Mouse (Mus musculus) heart, embryonic 16.5 days (tissue): ENCODE results near the gene Cfap65. TPM values are rescaled to one million over a fixed set of nuclear protein-coding genes. Genes with fewer than 3 reads are reported as not detected.

ENCODE experiments used
- ATAC-seq: fragments of 200-750 bp; cut with Nextera tagmentation; replicated peaks from 2 replicates; pipeline ENCODE4 v1.8.0; 2017; ENCODE audit warnings: moderate number of reproducible peaks; ENCODE audit not compliant: insufficient read depth, low FRiP score; ENCODE audit errors: extremely low read depth
- H3K27ac ChIP-seq: fragments of 300-500 bp; sonication (generic); 2 replicates; pipeline ENCODE4 v1.5.1; 2014; ENCODE audit warnings: mild to moderate bottlenecking, low read length, control low read depth, moderate library complexity
- H3K27me3 ChIP-seq: fragments of 300-500 bp; sonication (generic); 2 replicates; pipeline ENCODE4 v1.6.1; 2014; ENCODE audit warnings: low read length, mixed read lengths; ENCODE audit not compliant: control insufficient read depth, insufficient read depth
- H3K36me3 ChIP-seq: fragments of 300-500 bp; sonication (generic); 2 replicates; pipeline ENCODE4 v1.6.1; 2014; ENCODE audit not compliant: control insufficient read depth, insufficient read depth
- H3K4me1 ChIP-seq: fragments of 300-500 bp; sonication (generic); 2 replicates; pipeline ENCODE4 v1.6.1; 2014; ENCODE audit warnings: low read length, mixed read lengths; ENCODE audit not compliant: control insufficient read depth, insufficient read depth
- H3K4me2 ChIP-seq: fragments of 300-500 bp; sonication (generic); 2 replicates; pipeline ENCODE4 v1.6.1; 2014; ENCODE audit warnings: low read depth, mild to moderate bottlenecking, control low read depth, low read length
- H3K4me3 ChIP-seq: fragments of 300-500 bp; sonication (generic); 2 replicates; pipeline ENCODE4 v1.5.1; 2014; ENCODE audit warnings: mild to moderate bottlenecking, control low read depth, low read length
- H3K9ac ChIP-seq: fragments of 300-500 bp; sonication (generic); 2 replicates; pipeline ENCODE4 v1.6.1; 2014; ENCODE audit warnings: low read length, control low read depth
- H3K9me3 ChIP-seq: fragments of 300-500 bp; sonication (generic); replicated peaks from 2 replicates; pipeline ENCODE4 v1.6.1; 2016; ENCODE audit warnings: low read length; ENCODE audit not compliant: control insufficient read depth
- WGBS: fragments of 180-500 bp; shearing (Covaris S2); extraction: QIAGEN DNeasy Blood & Tissue Kit; methylation state at CpG from one replicate; pipeline ENCODE4 v1.1.7; 2014; 5-methylcytosine and 5-hydroxymethylcytosine counted together
- polyA plus RNA-seq: library from polyadenylated mRNA; unstranded; fragments of >200 nt; fragmentation: Nextera tagmentation; extraction: Ambion mirVana; gene quantifications from 2 replicates; pipeline ENCODE4 v1.2.1, GENCODE M21; 2015

Cfap65 gene
- polyA plus RNA-seq, 1 experiment from 2014 or later = 0.18 TPM

DNA sequence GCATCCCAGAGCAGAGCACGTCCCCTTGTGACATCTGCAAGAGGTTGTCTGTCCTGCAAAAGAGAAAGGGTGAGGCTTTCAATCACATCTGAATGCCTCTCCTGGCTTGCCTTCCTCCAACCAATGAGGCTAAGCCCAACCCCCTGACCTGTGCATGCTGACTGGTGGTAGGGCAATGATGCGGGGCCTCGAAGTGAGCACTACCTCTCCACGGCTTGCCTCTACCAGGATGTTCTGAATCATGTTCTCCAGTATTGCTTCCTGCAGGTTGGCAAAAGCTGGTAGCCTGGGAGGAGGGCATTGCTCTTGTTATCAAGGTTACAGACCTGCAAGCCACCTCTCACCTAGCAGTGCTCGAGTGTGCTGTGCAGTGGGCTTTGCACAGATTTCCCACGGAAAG lies 33.2 kb downstream of the Cfap65 start:
- 20% methylated on average over 6 of the region's 6 CpGs for WGBS
- Histone ChIP-seq H3K27ac (no peak overlapping the region), H3K9ac (no peak overlapping the region), H3K27me3 (peaks cover 78% of the 10 kb centered on the region), H3K9me3 (no peaks in the 10 kb centered on the region), H3K4me1 (peaks cover 8% of the 10 kb centered on the region; the same call in 1 of the 2 replicates), H3K36me3 (no peaks in the 10 kb centered on the region), H3K4me3 (no peak overlapping the region), H3K4me2 (no peak overlapping the region)
- no peak for ATAC-seq

DNA sequence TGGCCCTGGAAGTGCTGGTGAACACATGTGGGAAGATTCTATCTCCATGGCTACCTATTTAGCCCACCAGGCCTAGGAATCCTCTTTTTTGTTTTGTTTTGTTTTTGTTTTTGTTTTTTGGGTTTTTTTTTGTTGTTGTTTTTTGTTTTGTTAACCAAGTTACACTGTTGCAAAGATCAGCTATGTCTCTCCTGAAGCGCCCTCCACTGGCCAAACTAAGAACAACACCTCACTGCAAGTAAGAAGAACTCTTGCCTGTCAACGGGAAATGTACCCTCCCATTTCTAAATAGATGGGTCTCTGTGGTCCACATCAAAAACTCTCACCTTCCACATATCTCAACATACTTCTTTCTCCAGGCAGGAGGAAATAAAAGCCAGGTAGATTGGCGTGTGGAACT lies 33.7 kb downstream of the Cfap65 start:
- Histone ChIP-seq H3K4me3 (no peak overlapping the region), H3K36me3 (no peaks in the 10 kb centered on the region), H3K27ac (no peak overlapping the region), H3K27me3 (peaks cover 80% of the 10 kb centered on the region), H3K4me2 (no peak overlapping the region), H3K4me1 (peaks cover 8% of the 10 kb centered on the region; the same call in 1 of the 2 replicates), H3K9me3 (no peaks in the 10 kb centered on the region), H3K9ac (no peak overlapping the region)
- no peak for ATAC-seq
- 5% methylated on average over 3 of the region's 3 CpGs for WGBS

DNA sequence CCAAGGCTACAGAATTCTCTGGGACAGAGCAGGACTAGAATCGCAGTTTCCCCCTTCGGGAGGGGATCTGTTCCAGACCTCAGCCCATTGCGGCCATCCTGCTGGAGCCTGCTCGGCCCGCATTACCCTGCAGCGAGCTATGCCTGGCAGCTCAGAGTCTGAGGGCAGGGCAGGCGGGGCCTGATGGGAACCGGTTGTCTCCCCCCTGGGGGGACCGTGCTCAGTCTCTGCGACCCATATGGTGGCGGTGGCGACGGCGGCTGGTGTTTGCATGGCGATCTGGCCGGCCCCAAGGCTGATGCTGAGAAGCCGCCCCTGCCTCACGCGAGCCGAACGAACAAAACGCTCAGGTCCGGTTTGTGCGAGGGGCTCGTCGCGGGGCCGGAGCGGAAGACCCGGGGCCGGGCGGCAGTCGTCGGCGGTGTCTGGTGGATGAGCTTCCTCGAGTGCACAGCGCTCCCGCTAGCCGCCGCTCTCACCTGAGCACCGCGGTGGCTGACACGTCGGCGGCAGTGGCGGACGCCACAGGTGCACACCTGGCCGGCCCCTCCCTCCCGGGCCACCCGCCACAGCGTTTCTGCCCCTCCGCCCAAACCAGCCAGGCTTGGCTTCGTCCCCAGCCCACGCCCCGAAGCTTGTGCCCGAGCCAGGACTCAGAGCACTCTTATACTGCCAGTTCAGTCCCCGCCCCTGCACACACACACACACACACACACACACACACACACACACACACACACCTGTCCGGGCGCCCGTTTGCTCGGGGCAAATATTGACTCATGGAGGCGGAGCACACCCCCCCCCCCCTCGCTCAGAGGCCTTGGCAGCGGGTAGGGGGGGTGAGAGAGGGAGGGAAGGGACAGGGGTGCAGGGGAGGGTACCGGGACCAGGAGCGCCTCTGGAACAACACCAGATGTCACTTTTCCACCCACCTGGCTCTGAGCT lies 34.8 kb downstream of the Cfap65 start:
- no peaks in the 10 kb centered on the region for H3K9me3 ChIP-seq
- peaks cover 91% of the 10 kb centered on the region for H3K27me3 ChIP-seq
- H3K36me3 ChIP-seq = no peaks in the 10 kb centered on the region
- no peak overlapping the region for H3K27ac ChIP-seq
- no peak overlapping the region for H3K9ac ChIP-seq
- H3K4me2 ChIP-seq = peak overlapping the region; percentile 59
- H3K4me1 ChIP-seq = peaks cover 8% of the 10 kb centered on the region; the same call in 1 of the 2 replicates
- WGBS = 2% methylated on average over 59 of the region's 66 CpGs
- peak overlapping the region; percentile 41 for H3K4me3 ChIP-seq
- ATAC-seq = no peak; the same call in 1 of the 2 replicates

DNA sequence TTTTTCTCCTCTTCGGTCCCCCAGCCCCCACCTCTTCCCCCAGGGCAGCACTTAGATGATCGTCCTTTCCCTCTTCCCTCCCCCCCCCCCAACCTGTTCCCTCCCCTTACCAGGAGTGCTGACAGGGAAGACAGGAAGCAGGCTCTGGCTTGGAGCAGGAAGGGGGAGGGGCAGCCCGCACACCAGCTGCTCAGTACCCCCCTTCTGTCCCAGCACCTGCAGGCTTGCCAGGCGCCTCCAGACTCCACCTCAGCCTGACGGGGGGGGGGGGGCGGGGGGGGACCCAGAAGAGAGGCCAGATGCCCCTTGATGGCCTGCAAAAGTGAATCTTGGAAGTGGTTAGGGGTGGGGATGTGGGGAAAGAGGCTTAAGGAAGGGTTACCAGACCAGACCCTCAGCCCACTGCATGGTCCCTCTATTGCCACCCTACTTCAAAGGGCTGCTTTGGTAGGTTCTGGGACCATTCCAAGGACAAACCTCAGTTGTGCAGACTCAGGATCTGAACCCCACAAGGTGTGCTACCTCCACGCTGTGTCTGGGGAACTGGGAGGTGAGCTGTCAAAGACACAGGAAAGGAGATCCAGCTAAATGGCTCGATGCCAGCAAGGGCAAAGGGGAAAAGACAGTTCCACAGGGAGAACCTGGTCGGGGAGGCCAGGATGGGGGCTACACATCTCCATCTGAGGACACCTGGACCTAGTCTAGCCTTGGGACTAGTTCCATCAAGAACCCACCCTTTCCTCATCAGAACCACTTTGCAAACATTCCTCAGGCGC lies 36.6 kb downstream of the Cfap65 start:
- peaks cover 93% of the 10 kb centered on the region for H3K27me3 ChIP-seq
- ATAC-seq = 0 out of 2 replicates have a peak, but pooled peaks have one; percentile 28
- no peak overlapping the region for H3K4me3 ChIP-seq
- H3K27ac ChIP-seq = no peak overlapping the region
- peaks cover 8% of the 10 kb centered on the region; the same call in 1 of the 2 replicates for H3K4me1 ChIP-seq
- no peaks in the 10 kb centered on the region for H3K36me3 ChIP-seq
- no peak overlapping the region for H3K4me2 ChIP-seq
- H3K9ac ChIP-seq = no peak overlapping the region
- H3K9me3 ChIP-seq = no peaks in the 10 kb centered on the region
- 9% methylated on average over 6 of the region's 10 CpGs for WGBS

DNA sequence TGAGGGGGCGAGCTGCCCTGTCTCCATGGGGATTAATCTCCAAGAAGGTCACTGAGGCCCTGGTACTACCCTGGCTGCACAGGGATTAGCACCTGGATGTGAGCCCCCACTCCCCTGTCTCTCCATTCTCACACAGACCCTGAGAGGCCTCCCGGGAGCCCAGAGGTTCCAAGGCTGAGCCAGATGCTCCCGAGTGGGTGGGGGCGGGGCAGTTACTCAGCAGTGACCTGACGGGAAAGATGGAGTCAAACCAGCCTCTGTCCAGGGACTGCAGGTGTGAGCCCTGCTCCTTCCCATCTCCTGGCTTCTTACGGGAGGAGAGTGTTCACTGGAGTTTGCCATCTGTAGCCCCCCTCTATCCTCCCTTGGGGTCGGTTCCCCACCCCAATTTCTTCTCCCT lies 37.4 kb downstream of the Cfap65 start:
- ATAC-seq = no peak
- Histone ChIP-seq H3K4me1 (peaks cover 9% of the 10 kb centered on the region; the same call in 1 of the 2 replicates), H3K9ac (no peak overlapping the region), H3K4me2 (no peak overlapping the region), H3K9me3 (no peaks in the 10 kb centered on the region), H3K27me3 (peaks cover 93% of the 10 kb centered on the region), H3K36me3 (no peaks in the 10 kb centered on the region), H3K4me3 (no peak overlapping the region), H3K27ac (no peak overlapping the region)
- 6% methylated on average over 7 of the region's 7 CpGs for WGBS

DNA sequence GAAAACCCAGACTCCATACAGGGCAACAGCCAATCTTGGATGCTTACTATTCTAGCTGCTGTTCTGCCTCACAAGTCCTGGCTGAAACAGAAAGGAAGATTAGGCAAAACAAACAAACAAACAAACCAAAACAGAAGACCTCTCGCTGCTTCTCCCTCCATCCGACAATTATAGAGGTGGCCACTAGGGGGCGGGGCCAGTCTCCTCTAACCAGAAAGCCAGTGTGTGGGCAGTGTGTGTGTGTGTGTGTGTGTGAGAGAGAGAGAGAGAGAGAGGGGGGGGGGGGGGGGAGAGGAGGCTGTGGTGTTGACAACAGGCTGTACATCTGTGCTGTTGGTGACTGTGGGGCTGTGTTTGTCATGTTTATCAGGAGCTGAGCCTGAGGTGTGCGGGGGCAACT lies 40.4 kb downstream of the Cfap65 start:
- Histone ChIP-seq H3K36me3 (no peaks in the 10 kb centered on the region), H3K9ac (no peak overlapping the region), H3K9me3 (no peaks in the 10 kb centered on the region), H3K27me3 (peaks cover 95% of the 10 kb centered on the region), H3K4me3 (no peak overlapping the region), H3K27ac (no peak overlapping the region), H3K4me2 (no peak overlapping the region), H3K4me1 (peaks cover 3% of the 10 kb centered on the region; the same call in 1 of the 2 replicates)
- no peak for ATAC-seq
- WGBS = 13% methylated on average over 4 of the region's 4 CpGs

DNA sequence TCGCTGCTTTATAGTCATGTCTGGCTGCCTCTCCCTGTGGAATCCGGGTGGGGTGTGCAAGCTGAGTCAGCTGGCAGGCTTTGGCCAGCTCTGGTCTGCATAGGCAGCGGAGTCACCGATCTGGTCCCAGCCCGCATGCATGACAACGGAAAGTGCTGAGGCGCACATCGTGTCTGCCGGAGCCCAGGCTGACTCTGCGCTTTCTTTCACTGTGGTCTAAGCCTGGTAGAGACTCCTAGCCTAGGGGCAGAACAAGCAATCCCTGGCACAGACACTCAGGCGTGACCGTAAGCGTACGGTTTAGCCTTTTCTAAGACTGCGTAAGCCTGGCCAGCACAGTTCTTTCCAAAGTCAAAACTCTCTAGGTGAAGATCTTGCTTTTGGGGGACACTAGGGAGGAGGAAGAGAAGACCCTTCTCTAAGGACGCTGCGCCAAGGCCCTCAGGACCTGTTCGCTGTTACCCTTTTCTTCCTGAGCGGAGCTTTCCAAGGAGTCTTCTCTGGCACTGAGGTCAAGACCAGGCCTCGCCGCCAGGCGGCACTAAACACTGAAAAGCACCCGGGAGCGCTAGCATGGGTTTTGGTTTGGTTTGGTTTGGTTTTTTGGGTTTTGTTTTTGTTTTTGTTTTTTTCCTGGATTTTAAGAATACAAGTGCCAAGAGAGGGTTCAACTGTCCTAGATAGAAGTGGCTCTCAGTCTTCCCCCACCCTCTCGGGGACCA lies 42.1 kb downstream of the Cfap65 start, which contains the start of gene Cryba2:
TSS of gene Cryba2 (minus strand) at position 10 of the 722 bp plus-strand sequence.
- Histone ChIP-seq H3K27ac (no peak within 1 kb of the TSS), H3K9me3 (no peaks in the 10 kb centered on the region), H3K4me3 (no peak within 1 kb of the TSS; the same call in 1 of the 2 replicates), H3K4me1 (peaks cover 3% of the 10 kb centered on the region; the same call in 1 of the 2 replicates), H3K9ac (no peak within 1 kb of the TSS), H3K4me2 (no peak within 1 kb of the TSS), H3K36me3 (no peaks in the 10 kb centered on the region), H3K27me3 (peaks cover 89% of the 10 kb centered on the region)
- no peak for ATAC-seq
- WGBS = 5% methylated on average over 25 of the region's 25 CpGs

DNA sequence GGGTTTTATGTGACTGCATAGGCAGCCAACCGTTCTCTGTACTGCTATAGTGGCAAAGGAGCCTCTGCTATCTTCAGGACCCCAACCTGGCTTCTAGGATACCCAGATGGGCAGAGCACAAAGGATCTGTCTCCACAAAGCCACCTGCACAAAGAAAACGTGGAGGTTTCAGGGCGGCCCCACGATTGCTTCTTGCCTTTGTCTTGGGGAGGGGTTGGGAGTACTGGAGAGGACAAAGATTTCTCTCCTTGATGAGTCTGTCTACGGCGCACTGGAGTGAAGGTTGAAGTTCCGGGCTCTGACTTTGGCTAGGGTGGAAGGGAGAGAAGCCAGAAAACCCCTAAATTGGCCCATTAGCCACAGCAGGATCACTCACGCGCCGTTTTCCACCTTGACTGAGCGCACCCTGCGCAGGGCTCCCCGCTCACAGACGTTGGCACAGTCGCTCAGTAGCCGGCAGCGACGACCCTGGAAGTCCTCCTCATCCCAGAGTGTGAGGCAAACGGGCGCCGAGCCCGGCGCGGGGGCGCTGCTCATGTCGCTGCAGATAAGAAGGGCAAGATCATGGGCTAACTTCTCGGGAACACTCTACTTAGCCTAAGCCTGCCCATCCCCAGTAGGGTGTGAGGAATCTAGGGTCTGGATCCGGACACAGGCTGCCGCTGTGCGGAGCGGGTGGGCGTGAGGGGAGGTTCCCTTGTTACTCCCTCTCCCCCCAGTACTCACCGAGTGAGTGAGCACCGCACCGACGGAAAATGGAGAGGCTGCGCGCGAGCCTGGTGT lies 42.9 kb downstream of the Cfap65 start:
- Histone ChIP-seq H3K9me3 (no peaks in the 10 kb centered on the region), H3K27me3 (peaks cover 88% of the 10 kb centered on the region), H3K4me2 (no peak overlapping the region), H3K4me1 (peaks cover 3% of the 10 kb centered on the region; the same call in 1 of the 2 replicates), H3K4me3 (no peak overlapping the region; the same call in 1 of the 2 replicates), H3K9ac (no peak overlapping the region), H3K27ac (no peak overlapping the region), H3K36me3 (no peaks in the 10 kb centered on the region)
- no peak for ATAC-seq
- 2% methylated on average over 39 of the region's 39 CpGs for WGBS
